Mouse (Mus musculus): ENCODE results near the gene Sell. TPM values are rescaled to one million over a fixed set of nuclear protein-coding genes. Genes with fewer than 3 reads are reported as not detected.

The Sell gene
- polyA plus RNA-seq, 1 experiment = not detected

Other genes starting within 250 kb of the Sell start
- 6.2 and 6.3 TPM in 2 replicates for gene Scyl3, start 132.9 kb upstream of the Sell start, polyA plus RNA-seq (2012; ENCODE audit: insufficient read depth, insufficient read length, missing spikeins)
- gene BC055324, start 67.2 kb upstream of the Sell start, polyA plus RNA-seq (2012; ENCODE audit: insufficient read depth, insufficient read length, missing spikeins) = not detected in 2 replicates
- 2.3 and 5.1 TPM in 2 replicates for gene Mettl18, start 67.1 kb upstream of the Sell start, polyA plus RNA-seq (2012; ENCODE audit: insufficient read depth, insufficient read length, missing spikeins)
- gene Sele, start 13.7 kb upstream of the Sell start, polyA plus RNA-seq (2012; ENCODE audit: insufficient read depth, insufficient read length, missing spikeins) = 0.38 TPM in 1 of 2 replicates, not detected in the other
- gene Selp, start 53.3 kb downstream of the Sell start, polyA plus RNA-seq (2012; ENCODE audit: insufficient read depth, insufficient read length, missing spikeins) = 1.7 and 2.4 TPM in 2 replicates
- 0.25 and 0.40 TPM in 2 replicates for gene F5, start 89.9 kb downstream of the Sell start, polyA plus RNA-seq (2012; ENCODE audit: insufficient read depth, insufficient read length, missing spikeins)
- gene Slc19a2, start 187.1 kb downstream of the Sell start, polyA plus RNA-seq (2012; ENCODE audit: insufficient read depth, insufficient read length, missing spikeins) = 3.5 and 4.1 TPM in 2 replicates
- gene Ccdc181, start 213.6 kb downstream of the Sell start, polyA plus RNA-seq (2012; ENCODE audit: insufficient read depth, insufficient read length, missing spikeins) = 7.7 and 8.3 TPM in 2 replicates
- 16.1 and 20.5 TPM in 2 replicates for gene Nme7, start 242.1 kb downstream of the Sell start, polyA plus RNA-seq (2012; ENCODE audit: insufficient read depth, insufficient read length, missing spikeins)
- 15.7 and 16.9 TPM in 2 replicates for gene Blzf1, start 245.5 kb downstream of the Sell start, polyA plus RNA-seq (2012; ENCODE audit: insufficient read depth, insufficient read length, missing spikeins)

Measured in brown adipose tissue, adult 24 weeks (tissue).